Mouse (Mus musculus) small intestine, adult 2 months (tissue): ENCODE data around the gene Hmgb1.

Experiments
- CTCF ChIP-seq: fragments of 200-500 bp; IDR thresholded peaks from 2 replicates; pipeline ENCODE4 v1.5.1; 2012; ENCODE audit warnings: low read depth, mild to moderate bottlenecking, control low read depth, inconsistent platforms, low read length, moderate library complexity, mixed read lengths; ENCODE audit not compliant: insufficient replicate concordance, insufficient read length; ENCODE audit errors: extremely low read depth
- POLR2A ChIP-seq: fragments of 200-500 bp; IDR thresholded peaks from 2 replicates; pipeline ENCODE4 v1.6.1; 2012; ENCODE audit warnings: low read depth, mild to moderate bottlenecking, control low read depth, inconsistent platforms, low read length, moderate library complexity

DNA sequence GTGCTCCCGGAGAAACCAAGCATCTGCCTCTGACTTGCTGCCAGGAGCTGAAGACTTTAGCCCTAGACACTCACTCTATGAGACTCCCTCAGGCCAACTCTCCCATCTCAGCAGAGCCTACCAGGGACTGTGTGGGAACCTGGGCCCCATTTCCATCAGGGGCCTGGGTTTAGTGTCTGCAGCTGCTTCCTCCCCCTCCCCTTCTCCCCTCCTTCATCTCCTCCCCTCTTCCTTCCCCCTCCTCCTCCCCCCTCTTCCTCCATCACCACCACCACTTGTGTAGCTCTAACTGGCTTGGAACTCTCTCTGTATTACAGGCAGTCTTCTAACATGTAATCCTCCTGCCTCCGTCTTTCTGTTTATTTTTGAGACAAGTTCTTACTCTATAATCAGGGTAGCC lies 154.2 kb downstream of the Hmgb1 start:
- TF ChIP-seq CTCF (no peak), POLR2A (no peak)
